Mouse (Mus musculus) olfactory bulb, adult 2 months (tissue): ENCODE results near the gene Slc9a5. TPM values are rescaled to one million over a fixed set of nuclear protein-coding genes. Genes with fewer than 3 reads are reported as not detected.

Experiments used
- H3K27ac ChIP-seq: fragments of 200-500 bp; 2 replicates; pipeline ENCODE4 v1.5.1; 2012; ENCODE audit warnings: low read depth, low read length; ENCODE audit not compliant: insufficient read depth
- H3K4me1 ChIP-seq: fragments of 200-500 bp; 2 replicates; pipeline ENCODE4 v1.6.1; 2012; ENCODE audit warnings: low read length; ENCODE audit not compliant: control insufficient read depth, insufficient read depth
- H3K4me3 ChIP-seq: fragments of 200-500 bp; 2 replicates; pipeline ENCODE4 v1.5.1; 2012; ENCODE audit warnings: mild to moderate bottlenecking, low read depth, low read length, moderate library complexity; ENCODE audit not compliant: insufficient read depth
- CTCF ChIP-seq: fragments of 200-500 bp; IDR thresholded peaks from 2 replicates; pipeline ENCODE4 v1.5.1; 2012; ENCODE audit warnings: low read depth, mild to moderate bottlenecking, low read length, moderate library complexity; ENCODE audit not compliant: insufficient read depth
- POLR2A ChIP-seq: fragments of 200-500 bp; IDR thresholded peaks from 2 replicates; pipeline ENCODE4 v1.6.1; 2012; ENCODE audit warnings: mild to moderate bottlenecking, low read depth, low read length, moderate library complexity; ENCODE audit not compliant: insufficient read depth
- WGBS: fragments of 180-500 bp; shearing (Covaris S2); methylation state at CpG from one replicate; pipeline ENCODE4 v1.1.7; 2018; 5-methylcytosine and 5-hydroxymethylcytosine counted together
- polyA plus RNA-seq: library from polyadenylated mRNA; stranded (reverse); fragments of >200 nt; gene quantifications from 2 replicates; pipeline ENCODE4 v1.2.4, GENCODE M21; 2012; ENCODE audit warnings: low replicate concordance; ENCODE audit not compliant: missing spikeins, insufficient read depth, insufficient read length

The Slc9a5 gene
- polyA plus RNA-seq, 1 experiment = not detected

DNA sequence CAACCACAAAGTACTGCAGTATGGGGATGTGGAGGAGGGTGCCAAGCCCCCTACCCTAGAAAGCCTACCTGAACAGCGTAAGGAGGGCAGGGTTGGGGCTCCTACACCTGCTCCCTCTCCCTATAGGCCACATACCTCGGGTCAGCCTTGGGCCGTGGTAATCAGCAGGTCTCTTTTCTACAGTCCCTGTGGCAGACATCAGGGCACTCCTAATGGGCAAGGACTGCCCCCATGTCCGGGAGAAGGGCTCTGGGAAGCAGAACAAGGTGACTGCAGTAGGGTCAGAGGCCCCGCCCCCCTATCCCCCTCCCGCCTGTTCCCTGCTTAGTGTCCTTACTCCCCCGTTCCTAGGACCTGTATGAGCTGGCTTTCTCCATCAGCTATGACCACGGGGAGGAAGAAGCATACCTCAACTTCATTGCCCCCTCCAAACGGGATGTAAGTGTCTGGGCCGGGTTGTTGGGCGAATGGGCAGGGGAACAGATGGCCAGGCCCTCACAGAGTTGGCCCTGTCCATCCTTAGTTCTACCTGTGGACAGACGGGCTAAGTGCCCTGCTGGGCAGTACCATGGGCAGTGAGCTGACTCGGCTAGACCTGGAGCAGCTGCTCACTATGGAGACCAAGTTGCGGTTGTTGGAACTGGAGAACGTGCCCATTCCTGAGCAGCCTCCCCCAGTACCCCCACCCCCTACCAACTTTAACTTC lies 39.3 kb upstream of the Slc9a5 start:
- no peak for TF ChIP-seq CTCF
- TF ChIP-seq POLR2A = no peak
- no peak overlapping the region for H3K27ac ChIP-seq
- 81% methylated on average over 15 of the region's 15 CpGs for WGBS
- peaks cover 21% of the 10 kb centered on the region for H3K4me1 ChIP-seq
- no peak overlapping the region for H3K4me3 ChIP-seq

- H3K27ac ChIP-seq = no peak overlapping the region
- TF ChIP-seq CTCF = no peak
- no peak for TF ChIP-seq POLR2A
- WGBS = 87% methylated on average over 8 of the region's 8 CpGs
- peaks cover 14% of the 10 kb centered on the region for H3K4me1 ChIP-seq
- H3K4me3 ChIP-seq = no peak overlapping the region
Measured at GRCm38 (mm10) chr8:105310118-105310517, 38.5 kb upstream of the Slc9a5 start.

DNA sequence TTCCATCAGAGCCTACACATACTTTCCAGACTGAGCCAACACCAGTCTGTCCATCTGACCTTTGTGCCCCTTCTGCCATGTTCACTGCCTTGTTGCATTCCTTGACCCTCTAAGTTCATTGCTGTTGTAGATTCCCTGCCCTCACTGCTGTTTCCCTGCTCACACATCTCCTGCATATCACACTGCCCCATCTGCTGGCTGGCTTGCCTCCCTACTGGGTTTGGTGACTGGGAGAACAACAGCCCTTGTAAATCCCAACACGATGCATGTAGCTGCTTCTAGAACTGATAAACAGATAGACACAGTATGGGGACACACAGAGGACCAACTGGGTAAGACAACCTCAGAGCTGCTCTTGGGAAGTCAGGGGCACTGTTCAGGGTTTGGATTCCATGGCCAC lies 36.9 kb upstream of the Slc9a5 start:
- Histone ChIP-seq H3K4me1 (no peaks in the 10 kb centered on the region), H3K4me3 (no peak overlapping the region), H3K27ac (no peak overlapping the region)
- TF ChIP-seq CTCF (no peak), POLR2A (no peak)
- 26% methylated on average over 1 of the region's 1 CpGs for WGBS

DNA sequence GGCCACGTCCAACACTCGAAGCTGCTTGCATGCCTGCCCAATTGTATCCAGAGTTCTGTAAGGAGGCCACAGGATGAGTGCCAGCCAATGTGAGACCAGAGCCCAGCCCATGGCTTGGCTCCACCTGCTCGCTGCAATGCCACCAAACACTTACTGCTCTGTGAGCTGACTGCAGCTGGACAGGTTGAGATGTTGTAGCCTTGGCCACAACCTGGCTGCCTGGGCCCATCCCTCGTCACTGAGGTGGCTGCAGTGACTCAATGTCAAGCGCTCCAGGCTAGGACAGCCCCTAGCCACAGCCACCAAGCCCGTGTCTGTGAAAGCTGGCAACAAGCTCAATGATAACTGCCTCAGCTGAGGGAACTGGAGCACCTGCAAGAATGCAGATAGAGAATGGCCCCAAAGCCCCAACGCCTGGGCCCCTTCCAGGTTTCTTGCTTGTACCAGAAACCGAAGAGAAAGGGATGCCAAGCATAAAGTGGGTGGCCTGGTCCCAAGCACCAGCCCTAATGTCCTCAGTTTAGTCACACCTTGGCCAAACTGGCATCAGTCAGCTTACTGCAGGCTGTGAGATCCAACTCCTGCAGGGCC lies 35.7 kb upstream of the Slc9a5 start:
- no peak overlapping the region for H3K4me3 ChIP-seq
- WGBS = 89% methylated on average over 8 of the region's 8 CpGs
- TF ChIP-seq CTCF (no peak), POLR2A (no peak)
- no peaks in the 10 kb centered on the region for H3K4me1 ChIP-seq
- no peak overlapping the region for H3K27ac ChIP-seq

DNA sequence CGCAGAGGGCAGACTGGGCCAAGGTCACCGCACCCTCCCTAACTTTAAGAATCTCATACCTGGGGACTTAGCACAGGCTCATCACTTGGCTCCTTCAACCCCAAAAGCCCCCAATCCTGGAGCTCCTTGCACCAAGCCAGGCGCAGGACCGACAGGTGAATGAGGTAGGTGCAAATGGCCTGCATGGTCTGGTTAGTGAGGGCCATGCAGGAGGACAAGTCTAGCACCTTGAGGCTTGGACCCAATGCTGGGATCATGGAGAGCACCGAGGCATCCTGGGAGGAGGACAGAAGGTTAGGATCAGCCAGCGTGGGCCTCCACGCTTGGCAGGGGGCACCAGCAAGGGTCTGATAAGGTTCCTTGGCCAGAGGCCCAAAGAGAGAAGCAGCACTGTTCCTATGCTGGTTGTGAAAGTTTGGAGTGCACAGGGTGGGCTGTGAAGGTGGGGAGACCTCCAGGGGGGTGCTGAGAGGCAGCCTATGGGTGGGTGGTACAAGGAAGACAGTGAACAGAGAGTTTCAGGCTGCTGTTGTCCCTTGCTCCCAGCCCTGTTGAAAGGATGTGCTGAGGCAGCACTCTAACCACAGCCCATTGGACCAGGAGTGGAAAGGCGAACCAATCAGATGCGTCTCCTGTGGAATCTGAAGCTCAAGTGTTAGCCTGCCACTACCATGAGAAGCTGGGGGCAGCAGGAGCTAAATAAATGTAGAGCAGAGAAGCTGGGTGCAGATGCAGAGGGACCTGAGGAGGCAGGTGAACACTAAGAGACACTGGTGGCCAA lies 34.8 kb upstream of the Slc9a5 start:
- Histone ChIP-seq H3K27ac (no peak overlapping the region), H3K4me1 (peaks cover 4% of the 10 kb centered on the region; the same call in 1 of the 2 replicates), H3K4me3 (no peak overlapping the region)
- WGBS = 84% methylated on average over 9 of the region's 9 CpGs
- TF ChIP-seq CTCF (no peak), POLR2A (no peak)

GRCm38 (mm10) chr8:105315073-105315769 lies 33.4 kb upstream of the Slc9a5 start:
- Histone ChIP-seq H3K4me3 (no peak overlapping the region), H3K4me1 (peaks cover 4% of the 10 kb centered on the region; the same call in 1 of the 2 replicates), H3K27ac (no peak overlapping the region)
- no peak for TF ChIP-seq CTCF
- no peak for TF ChIP-seq POLR2A
- 89% methylated on average over 18 of the region's 18 CpGs for WGBS

DNA sequence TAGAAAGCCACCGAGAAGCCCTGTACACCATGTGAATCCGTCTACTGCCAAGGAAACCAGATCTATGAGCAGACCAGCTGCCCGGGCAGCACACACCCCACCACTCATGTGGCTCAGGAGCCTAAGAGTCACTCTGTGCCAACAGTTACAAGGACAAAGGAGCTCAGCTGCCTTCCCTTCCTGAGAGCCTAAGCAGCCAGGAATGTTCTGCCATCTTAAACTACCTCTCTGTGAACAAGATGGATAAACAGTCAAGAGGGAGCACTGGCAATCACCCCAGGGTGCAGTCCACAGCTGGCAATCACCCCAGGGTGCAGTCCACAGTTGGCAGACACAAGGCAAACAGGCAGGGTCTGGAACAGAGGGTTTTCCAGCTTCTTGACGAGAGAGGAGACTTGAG lies 30.7 kb upstream of the Slc9a5 start:
- peaks cover 4% of the 10 kb centered on the region; the same call in 1 of the 2 replicates for H3K4me1 ChIP-seq
- H3K4me3 ChIP-seq = no peak overlapping the region
- TF ChIP-seq CTCF (no peak), POLR2A (no peak)
- 48% methylated on average over 4 of the region's 4 CpGs for WGBS
- no peak overlapping the region for H3K27ac ChIP-seq

DNA sequence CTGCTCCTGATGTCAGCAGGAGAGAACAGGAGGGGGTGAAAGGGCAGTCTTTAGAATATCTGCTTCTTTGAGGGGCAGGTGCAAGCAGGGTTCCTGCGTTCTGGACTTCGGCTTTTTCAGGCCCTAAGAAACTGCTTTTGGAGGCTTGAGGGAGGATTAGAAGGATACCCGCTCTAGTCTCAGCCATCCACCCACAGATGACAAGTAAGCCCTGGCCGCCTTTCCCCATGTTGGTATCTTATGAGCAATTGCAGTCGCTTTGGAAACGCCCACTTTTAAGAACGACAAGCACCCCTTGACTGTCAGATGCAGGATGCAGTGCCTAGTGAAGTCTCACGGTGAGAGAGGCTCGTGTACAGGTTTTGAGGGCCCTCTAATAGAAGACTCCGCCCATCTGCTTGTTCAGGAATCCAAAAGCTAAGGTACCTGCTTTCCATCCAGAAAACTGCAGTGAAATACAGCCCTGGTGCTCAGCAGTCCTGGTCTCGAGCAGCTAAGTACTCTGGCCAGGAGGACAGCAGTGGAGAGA lies 29.9 kb upstream of the Slc9a5 start:
- H3K4me3 ChIP-seq = no peak overlapping the region
- TF ChIP-seq POLR2A = no peak
- no peak for TF ChIP-seq CTCF
- no peak overlapping the region for H3K27ac ChIP-seq
- 71% methylated on average over 11 of the region's 11 CpGs for WGBS
- peaks cover 4% of the 10 kb centered on the region; the same call in 1 of the 2 replicates for H3K4me1 ChIP-seq

GRCm38 (mm10) chr8:105323183-105323582 lies 25.5 kb upstream of the Slc9a5 start:
- no peak overlapping the region for H3K4me3 ChIP-seq
- no peak for TF ChIP-seq CTCF
- no peak for TF ChIP-seq POLR2A
- WGBS = 91% methylated on average over 4 of the region's 4 CpGs
- peaks cover 13% of the 10 kb centered on the region for H3K4me1 ChIP-seq
- H3K27ac ChIP-seq = no peak overlapping the region
